In genomic region chr15:100415684-100416083, GRCm38 (mm10) we compare ENCODE assay signal across 22 mouse cellular contexts. TPM values are rescaled to one million over a fixed set of nuclear protein-coding genes. Genes with fewer than 3 reads are reported as not detected.
DNase-seq lines count a peak whose midpoint lies in the region; ATAC-seq and TF ChIP-seq lines count a peak whose summit lies in the region.
"Had no signal": no experiment of that assay in that cellular context is flagged by ENCODE, and none has a peak within 500 bp of the region (broad histone marks: within the 10 kb centered on the region; RNA-seq: fewer than 3 reads in every experiment).

No protein-coding gene starts in this region.

- H3K36me3 ChIP-seq in intestine, postnatal 0 days (ENCODE audit: control insufficient read depth, insufficient read depth) = no peaks in the 10 kb centered on the region; the same call in 1 of the 2 replicates
- H3K36me3 ChIP-seq in intestine, embryonic 15.5 days = 0 out of 2 replicates have a peak, but pooled peaks cover 2% of the 10 kb centered on the region
- peaks cover 6% of the 10 kb centered on the region; the same call in 1 of the 2 replicates for H3K36me3 ChIP-seq in liver, postnatal 0 days (replicated peaks; ENCODE audit: insufficient read depth, low read length)

- WGBS in intestine, postnatal 0 days = 79% methylated on average over 8 of the region's 8 CpGs
- 81% methylated on average over 8 of the region's 8 CpGs for WGBS in intestine, embryonic 15.5 days
- 81% methylated on average over 8 of the region's 8 CpGs for WGBS in liver, postnatal 0 days (ENCODE audit: insufficient replicate concordance)

- H3K27me3 ChIP-seq in intestine, postnatal 0 days (replicated peaks; ENCODE audit: control insufficient read depth, insufficient read depth, low read length) = no peaks in the 10 kb centered on the region
- H3K27me3 ChIP-seq in intestine, embryonic 15.5 days (replicated peaks) = no peaks in the 10 kb centered on the region
- no peaks in the 10 kb centered on the region for H3K27me3 ChIP-seq in liver, postnatal 0 days (ENCODE audit: insufficient read depth, low read length)
- H3K27me3 ChIP-seq: CH12.LX; limb, embryonic 15.5 days; megakaryocyte, embryonic 14.5 days had no signal

- ATAC-seq in intestine, postnatal 0 days = no peak
- no peak for ATAC-seq in intestine, embryonic 15.5 days
- no peak for ATAC-seq in liver, postnatal 0 days
- ATAC-seq: forebrain, embryonic 16.5 days; hindbrain, postnatal 0 days; midbrain, embryonic 16.5 days had no signal

- TF ChIP-seq CTCF in intestine, postnatal 0 days (IDR thresholded peaks at IDR 0.05; ENCODE audit: low read depth) = no peak
- TF ChIP-seq CTCF in liver, postnatal 0 days (IDR thresholded peaks at IDR 0.05; ENCODE audit: low read depth) = no peak
- TF ChIP-seq CTCF in layer of hippocampus, adult 2 months (conservative IDR thresholded peaks at IDR 0.05) = no peak

- no peak overlapping the region for H3K4me3 ChIP-seq in intestine, postnatal 0 days (ENCODE audit: low read depth, low read length)
- H3K4me3 ChIP-seq in intestine, embryonic 15.5 days (replicated peaks) = no peak overlapping the region
- H3K4me3 ChIP-seq in liver, postnatal 0 days (ENCODE audit: low read depth, low read length) = no peak overlapping the region
- H3K4me3 ChIP-seq in layer of hippocampus, adult 2 months = no peak overlapping the region
- H3K4me3 ChIP-seq: erythroblast, embryonic 14.5 days; limb, embryonic 15.5 days; megakaryocyte, embryonic 14.5 days had no signal

- no peak overlapping the region for H3K4me2 ChIP-seq in intestine, postnatal 0 days (replicated peaks; ENCODE audit: low read depth)
- H3K4me2 ChIP-seq in intestine, embryonic 15.5 days (replicated peaks) = no peak overlapping the region
- no peak overlapping the region for H3K4me2 ChIP-seq in liver, postnatal 0 days (ENCODE audit: low read depth, low read length)
- H3K4me2 ChIP-seq: limb, embryonic 15.5 days had no signal

- H3K4me1 ChIP-seq in intestine, postnatal 0 days (replicated peaks; ENCODE audit: control insufficient read depth, insufficient read depth, low read length) = peaks cover 7% of the 10 kb centered on the region; the same call in 1 of the 2 replicates
- peaks cover 22% of the 10 kb centered on the region for H3K4me1 ChIP-seq in intestine, embryonic 15.5 days (replicated peaks)
- H3K4me1 ChIP-seq in liver, postnatal 0 days (ENCODE audit: insufficient read depth) = peaks cover 62% of the 10 kb centered on the region

- H3K9me3 ChIP-seq in intestine, postnatal 0 days (ENCODE audit: control insufficient read depth) = no peaks in the 10 kb centered on the region
- no peaks in the 10 kb centered on the region for H3K9me3 ChIP-seq in intestine, embryonic 15.5 days
- H3K9me3 ChIP-seq in liver, postnatal 0 days (ENCODE audit: low read length) = no peaks in the 10 kb centered on the region
- H3K9me3 ChIP-seq: limb, embryonic 15.5 days; megakaryocyte, embryonic 14.5 days had no signal

- peak overlapping the region; percentile 41; the same call in 1 of the 2 replicates for H3K27ac ChIP-seq in intestine, postnatal 0 days (ENCODE audit: low read depth, low read length)
- no peak overlapping the region for H3K27ac ChIP-seq in intestine, embryonic 15.5 days
- peak overlapping the region; percentile 39; the same call in 1 of the 2 replicates for H3K27ac ChIP-seq in liver, postnatal 0 days (ENCODE audit: low read depth)
- H3K27ac ChIP-seq in layer of hippocampus, adult 2 months = no peak overlapping the region
- H3K27ac ChIP-seq: hindbrain, postnatal 0 days; limb, embryonic 15.5 days had no signal

- H3K9ac ChIP-seq in intestine, postnatal 0 days (ENCODE audit: low read depth, low read length) = no peak overlapping the region
- no peak overlapping the region for H3K9ac ChIP-seq in intestine, embryonic 15.5 days
- no peak overlapping the region for H3K9ac ChIP-seq in liver, postnatal 0 days (replicated peaks)
- H3K9ac ChIP-seq: limb, embryonic 15.5 days had no signal

- no peak for TF ChIP-seq EP300 in liver, postnatal 0 days (IDR thresholded peaks at IDR 0.05; ENCODE audit: low read depth)

- peak; percentile 58 for DNase-seq in adrenal gland, adult 2 months
- no peak for DNase-seq in adrenal gland, adult 8-10 months
- peak; percentile 53 for DNase-seq in lung, postnatal 36 days
- no peak for DNase-seq in lung, postnatal 25 days (ENCODE audit: low spot score)
- DNase-seq in liver, postnatal 0 days = no peak
- DNase-seq in layer of hippocampus, adult 2 months (ENCODE audit: low spot score in 2 of 2) = no peak
- DNase-seq: heart, postnatal 10 days; kidney, postnatal 10 days; thymus, postnatal 25 days had no signal

RNA-seq across cellular contexts. Expression of gene Gm5475, which starts 6.3 kb away (rescaled TPM):
- total RNA-seq in adrenal gland, adult 2 months (2021) = not detected
- 0.06 and 0.19 TPM in 2 replicates for polyA plus RNA-seq in adrenal gland, adult 2 months (2012; rRNA removed)
- under 1 TPM; 0.09 to 0.28 (median 0.26) TPM for total RNA-seq in adrenal gland, adult 8-10 months (2022)
- polyA plus RNA-seq in intestine, postnatal 0 days (2015; fragmentation: Nextera tagmentation; extraction: Ambion mirVana) = 0.77 and 1.0 TPM in 2 replicates
- 0.13 and 0.19 TPM in 2 replicates for polyA plus RNA-seq in intestine, embryonic 15.5 days (2015; fragmentation: Nextera tagmentation; extraction: Ambion mirVana)
- 0.04 TPM in 1 of 2 replicates, not detected in the other for polyA plus RNA-seq in liver, postnatal 0 days (2015; fragmentation: Nextera tagmentation; extraction: Ambion mirVana)
- total RNA-seq in layer of hippocampus, adult 2 months (2021) = not detected
- total RNA-seq: CH12.LX; heart, adult 18-20 months; heart, postnatal 10 days; hindbrain, postnatal 0 days had no signal
- polyA plus RNA-seq: erythroblast, embryonic 14.5 days; stomach, embryonic 14.5 days had no signal

RNA-seq across cellular contexts. Expression of gene Slc11a2, which starts 9.2 kb away (rescaled TPM):
- 100 to 1,000 TPM; 116 to 132 TPM for total RNA-seq in adrenal gland, adult 2 months (2021)
- 55.2 and 65.0 TPM in 2 replicates for polyA plus RNA-seq in adrenal gland, adult 2 months (2012; rRNA removed)
- total RNA-seq in adrenal gland, adult 8-10 months (2022) = 100 to 1,000 TPM; 110 to 151 (median 127) TPM
- 44.7 and 49.0 TPM in 2 replicates for polyA plus RNA-seq in intestine, postnatal 0 days (2015; fragmentation: Nextera tagmentation; extraction: Ambion mirVana)
- 29.8 and 29.9 TPM in 2 replicates for polyA plus RNA-seq in intestine, embryonic 15.5 days (2015; fragmentation: Nextera tagmentation; extraction: Ambion mirVana)
- 15.0 and 16.3 TPM in 2 replicates for polyA plus RNA-seq in liver, postnatal 0 days (2015; fragmentation: Nextera tagmentation; extraction: Ambion mirVana)
- 10 to 100 TPM; 62.0 to 67.5 TPM for total RNA-seq in layer of hippocampus, adult 2 months (2021)

RNA-seq across cellular contexts. Expression of gene Higd1c, which starts 51.3 kb away (rescaled TPM):
- under 1 TPM in 1 of 2 experiments, not detected in 1; 0.69 TPM for total RNA-seq in adrenal gland, adult 2 months (2021)
- polyA plus RNA-seq in adrenal gland, adult 2 months (2012; rRNA removed) = 0.28 TPM in 1 of 2 replicates, not detected in the other
- 1 to 10 TPM in 2 of 4 experiments, not detected in 2; 1.0 to 1.7 TPM for total RNA-seq in adrenal gland, adult 8-10 months (2022)
- polyA plus RNA-seq in intestine, postnatal 0 days (2015; fragmentation: Nextera tagmentation; extraction: Ambion mirVana) = not detected in 2 replicates
- polyA plus RNA-seq in intestine, embryonic 15.5 days (2015; fragmentation: Nextera tagmentation; extraction: Ambion mirVana) = 0.40 TPM in 1 of 2 replicates, not detected in the other
- not detected in 2 replicates for polyA plus RNA-seq in liver, postnatal 0 days (2015; fragmentation: Nextera tagmentation; extraction: Ambion mirVana)
- not detected for total RNA-seq in layer of hippocampus, adult 2 months (2021)
- total RNA-seq: CH12.LX; gastrocnemius, adult 18-20 months; heart, adult 18-20 months; heart, postnatal 10 days; hindbrain, postnatal 0 days had no signal
- polyA plus RNA-seq: erythroblast, embryonic 14.5 days; forebrain, embryonic 16.5 days; hindbrain, postnatal 0 days; limb, embryonic 15.5 days; midbrain, embryonic 16.5 days; neural tube, embryonic 11.5 days; stomach, embryonic 14.5 days had no signal

RNA-seq across cellular contexts. Expression of gene Letmd1, which starts 53.1 kb away (rescaled TPM):
- total RNA-seq in adrenal gland, adult 2 months (2021) = 100 to 1,000 TPM; 172 to 181 TPM
- polyA plus RNA-seq in adrenal gland, adult 2 months (2012; rRNA removed) = 118 and 132 TPM in 2 replicates
- 100 to 1,000 TPM in 3 of 4 experiments, 10 to 100 TPM in 1; 77.8 to 122 (median 108) TPM for total RNA-seq in adrenal gland, adult 8-10 months (2022)
- 10.6 and 11.5 TPM in 2 replicates for polyA plus RNA-seq in intestine, postnatal 0 days (2015; fragmentation: Nextera tagmentation; extraction: Ambion mirVana)
- 31.2 and 32.9 TPM in 2 replicates for polyA plus RNA-seq in intestine, embryonic 15.5 days (2015; fragmentation: Nextera tagmentation; extraction: Ambion mirVana)
- 14.4 and 16.3 TPM in 2 replicates for polyA plus RNA-seq in liver, postnatal 0 days (2015; fragmentation: Nextera tagmentation; extraction: Ambion mirVana)
- 10 to 100 TPM; 57.1 to 62.9 TPM for total RNA-seq in layer of hippocampus, adult 2 months (2021)

Comparison
In these comparisons a context has a peak if more than half of its experiments do, and no peak if none do; other contexts are left out.
1. DNase-seq: peak in adrenal gland, adult 2 months (single experiment) and lung, postnatal 36 days (single experiment); none in adrenal gland, adult 8-10 months (single experiment), lung, postnatal 25 days (single experiment), liver, postnatal 0 days (single experiment) and layer of hippocampus, adult 2 months (0 of 2).
2. H3K27ac ChIP-seq: peak in intestine, postnatal 0 days (single experiment) and liver, postnatal 0 days (single experiment); none in intestine, embryonic 15.5 days (single experiment) and layer of hippocampus, adult 2 months (single experiment).